Mouse (Mus musculus) embryo, embryonic 9.5 days (tissue): ENCODE measurements around the gene Tnip3.

Experiments used
- DNase-seq: peaks from one replicate; pipeline ENCODE4 v3.0.0-alpha.2; 2017; ENCODE audit errors: extremely low spot score

The Tnip3 gene

GRCm38 (mm10) chr6:65584870-65585332, 59.8 kb downstream of the Tnip3 start:
- DNase-seq: no peak

- DNase-seq: no peak
These were observed 60.4 kb downstream of the Tnip3 start for GRCm38 (mm10) chr6:65585333-65586053.

GRCm38 (mm10) chr6:65588847-65589246, 63.7 kb downstream of the Tnip3 start:
- no peak for DNase-seq

GRCm38 (mm10) chr6:65590018-65590417, 64.9 kb downstream of the Tnip3 start:
- no peak for DNase-seq

- DNase-seq: no peak
These were observed 69.1 kb downstream of the Tnip3 start for GRCm38 (mm10) chr6:65594171-65594570.

- DNase-seq: no peak
These were observed 70.3 kb downstream of the Tnip3 start for GRCm38 (mm10) chr6:65595371-65595770.

GRCm38 (mm10) chr6:65597056-65597818, 72.1 kb downstream of the Tnip3 start:
- no peak for DNase-seq

GRCm38 (mm10) chr6:65598522-65598921, 73.4 kb downstream of the Tnip3 start:
- DNase-seq: no peak

- no peak for DNase-seq
These were observed 75.0 kb downstream of the Tnip3 start for GRCm38 (mm10) chr6:65599865-65600739.

GRCm38 (mm10) chr6:65600887-65601286, 75.8 kb downstream of the Tnip3 start:
- no peak for DNase-seq

GRCm38 (mm10) chr6:65605778-65606177, 80.7 kb downstream of the Tnip3 start:
- DNase-seq: no peak

- no peak for DNase-seq
These were observed 81.8 kb downstream of the Tnip3 start for GRCm38 (mm10) chr6:65606946-65607345.

GRCm38 (mm10) chr6:65611834-65612233, 86.7 kb downstream of the Tnip3 start:
- no peak for DNase-seq

GRCm38 (mm10) chr6:65613924-65614585, 88.9 kb downstream of the Tnip3 start:
- no peak for DNase-seq

GRCm38 (mm10) chr6:65615641-65616040, 90.5 kb downstream of the Tnip3 start:
- no peak for DNase-seq

GRCm38 (mm10) chr6:65621260-65621659, 96.1 kb downstream of the Tnip3 start:
- no peak for DNase-seq

GRCm38 (mm10) chr6:65623016-65623715, 98.1 kb downstream of the Tnip3 start:
- DNase-seq: no peak

GRCm38 (mm10) chr6:65630578-65630977, 105.5 kb downstream of the Tnip3 start:
- DNase-seq: no peak

- DNase-seq: no peak
These were observed 107.1 kb downstream of the Tnip3 start for GRCm38 (mm10) chr6:65632184-65632583.

GRCm38 (mm10) chr6:65642431-65642830, 117.3 kb downstream of the Tnip3 start:
- no peak for DNase-seq

- no peak for DNase-seq
These were observed 119.0 kb downstream of the Tnip3 start for GRCm38 (mm10) chr6:65644110-65644509.
